Mouse (Mus musculus): Measurements from ENCODE around the gene Ccl6. TPM values are rescaled to one million over a fixed set of nuclear protein-coding genes. Genes with fewer than 3 reads are reported as not detected.
"Not testable (repeated sequence)": the region's sequence is repeated elsewhere in the genome, so short reads cannot be mapped to it uniquely, and the experiment has no call there.

Gene Ccl6
- polyA plus RNA-seq, 1 experiment from 2014 or later, result 0.81 TPM

GRCm38 (mm10) chr11:83569249-83569648, 23.6 kb downstream of the Ccl6 start:
- H3K27me3 ChIP-seq, result no peaks in the 10 kb centered on the region
- no peak overlapping the region for H3K9ac ChIP-seq
- no peak overlapping the region for H3K4me2 ChIP-seq (replicated peaks)
- no peak for ATAC-seq (ENCODE audit: low FRiP score)
- no peak overlapping the region for H3K4me3 ChIP-seq
- H3K4me1 ChIP-seq, result no peaks in the 10 kb centered on the region
- H3K27ac ChIP-seq, result no peak overlapping the region
- no peaks in the 10 kb centered on the region for H3K36me3 ChIP-seq
- no peaks in the 10 kb centered on the region for H3K9me3 ChIP-seq (replicated peaks)
- WGBS, result 94% methylated on average over 7 of the region's 7 CpGs

DNA sequence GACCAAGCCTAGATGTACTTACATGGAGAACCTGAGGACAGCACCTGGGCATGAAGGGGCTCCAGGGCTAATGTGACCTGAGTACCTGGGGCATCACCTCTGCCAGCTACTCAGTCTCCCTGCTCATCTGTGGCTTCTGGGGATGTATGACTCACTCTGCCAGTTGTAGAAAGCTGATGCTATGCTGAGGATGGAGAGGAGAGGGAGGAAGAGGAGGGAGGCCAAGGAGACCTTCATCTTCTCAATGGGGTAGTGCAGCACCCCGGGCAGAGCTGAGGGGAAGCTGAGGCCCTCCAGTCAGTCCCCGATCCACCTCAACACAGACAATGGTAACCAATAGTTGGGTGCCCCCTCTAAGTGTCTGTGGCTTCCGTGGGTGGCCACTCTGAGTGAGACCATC, 24.1 kb downstream of the Ccl6 start:
- WGBS, result 87% methylated on average over 3 of the region's 3 CpGs
- ATAC-seq (ENCODE audit: low FRiP score), result no peak

DNA sequence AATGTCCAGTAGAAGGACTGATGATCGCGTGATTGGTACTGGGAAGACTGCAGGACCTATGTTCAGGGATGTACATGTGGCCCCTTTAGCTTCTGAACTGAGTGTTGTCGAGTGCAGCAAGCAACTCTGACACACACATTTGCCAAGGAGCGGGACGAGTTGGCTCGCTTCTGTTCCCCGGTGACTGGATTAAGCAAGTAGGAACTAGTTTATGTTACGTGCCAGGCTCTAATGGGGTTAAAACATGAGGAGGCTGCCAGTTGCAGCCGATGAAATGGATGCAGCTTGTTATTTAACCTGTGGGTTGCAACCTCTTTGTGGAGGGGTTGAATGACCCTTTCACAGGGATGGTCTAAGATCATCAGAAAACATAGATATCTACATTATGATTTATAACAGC, 24.8 kb downstream of the Ccl6 start:
- no peak for ATAC-seq (ENCODE audit: low FRiP score)
- H3K4me3 ChIP-seq, result no peak overlapping the region
- 92% methylated on average over 9 of the region's 9 CpGs for WGBS

More for the DNA sequence above, 24.1 kb downstream of the Ccl6 start:
- no peaks in the 10 kb centered on the region for H3K4me1 ChIP-seq
- H3K9ac ChIP-seq, result no peak overlapping the region
- H3K4me3 ChIP-seq, result no peak overlapping the region
- H3K4me2 ChIP-seq (replicated peaks), result no peak overlapping the region
- H3K27ac ChIP-seq, result no peak overlapping the region
- no peaks in the 10 kb centered on the region for H3K36me3 ChIP-seq
- H3K9me3 ChIP-seq (replicated peaks), result no peaks in the 10 kb centered on the region
- H3K27me3 ChIP-seq, result no peaks in the 10 kb centered on the region

GRCm38 (mm10) chr11:83567311-83567710, 25.6 kb downstream of the Ccl6 start:
- H3K4me1 ChIP-seq, result no peaks in the 10 kb centered on the region
- no peak overlapping the region for H3K27ac ChIP-seq
- ATAC-seq (ENCODE audit: low FRiP score), result no peak
- no peak overlapping the region for H3K4me3 ChIP-seq
- H3K4me2 ChIP-seq (replicated peaks), result no peak overlapping the region
- H3K9me3 ChIP-seq (replicated peaks), result no peaks in the 10 kb centered on the region
- 73% methylated on average over 7 of the region's 7 CpGs for WGBS
- no peak overlapping the region for H3K9ac ChIP-seq
- H3K27me3 ChIP-seq, result no peaks in the 10 kb centered on the region
- H3K36me3 ChIP-seq, result no peaks in the 10 kb centered on the region

More for the DNA sequence above, 24.8 kb downstream of the Ccl6 start:
- no peaks in the 10 kb centered on the region for H3K9me3 ChIP-seq (replicated peaks)
- H3K27ac ChIP-seq, result no peak overlapping the region
- H3K4me1 ChIP-seq, result no peaks in the 10 kb centered on the region
- no peak overlapping the region for H3K9ac ChIP-seq
- H3K36me3 ChIP-seq, result no peaks in the 10 kb centered on the region
- H3K27me3 ChIP-seq, result no peaks in the 10 kb centered on the region
- no peak overlapping the region for H3K4me2 ChIP-seq (replicated peaks)

- no peaks in the 10 kb centered on the region for H3K4me1 ChIP-seq
- H3K27me3 ChIP-seq, result no peaks in the 10 kb centered on the region
- H3K9me3 ChIP-seq (replicated peaks), result no peaks in the 10 kb centered on the region
- H3K4me3 ChIP-seq, result no peak overlapping the region
- no peaks in the 10 kb centered on the region for H3K36me3 ChIP-seq
- no peak overlapping the region for H3K4me2 ChIP-seq (replicated peaks)
- ATAC-seq (ENCODE audit: low FRiP score), result no peak
- H3K9ac ChIP-seq, result no peak overlapping the region
- H3K27ac ChIP-seq, result no peak overlapping the region
Observed at GRCm38 (mm10) chr11:83566617-83567016, 26.3 kb downstream of the Ccl6 start.

- no peak for ATAC-seq (ENCODE audit: low FRiP score)
- WGBS, result 83% methylated on average over 2 of the region's 2 CpGs
Observed at GRCm38 (mm10) chr11:83563754-83564153, 29.1 kb downstream of the Ccl6 start.

GRCm38 (mm10) chr11:83562311-83562887, 30.5 kb downstream of the Ccl6 start:
- Histone ChIP-seq H3K9me3 (replicated peaks) (no peaks in the 10 kb centered on the region), H3K9ac (no peak overlapping the region), H3K4me3 (no peak overlapping the region), H3K27ac (no peak overlapping the region), H3K4me1 (no peaks in the 10 kb centered on the region), H3K4me2 (replicated peaks) (no peak overlapping the region), H3K27me3 (no peaks in the 10 kb centered on the region), H3K36me3 (no peaks in the 10 kb centered on the region)
- WGBS, result 72% methylated on average over 6 of the region's 6 CpGs
- ATAC-seq (ENCODE audit: low FRiP score), result no peak

More at GRCm38 (mm10) chr11:83563754-83564153, 29.1 kb downstream of the Ccl6 start:
- Histone ChIP-seq H3K9me3 (replicated peaks) (no peaks in the 10 kb centered on the region), H3K36me3 (no peaks in the 10 kb centered on the region), H3K27me3 (no peaks in the 10 kb centered on the region), H3K4me2 (replicated peaks) (no peak overlapping the region), H3K9ac (no peak overlapping the region), H3K4me3 (no peak overlapping the region), H3K27ac (no peak overlapping the region), H3K4me1 (no peaks in the 10 kb centered on the region)

GRCm38 (mm10) chr11:83560405-83560804, 32.5 kb downstream of the Ccl6 start:
- ATAC-seq (ENCODE audit: low FRiP score), result no peak
- Histone ChIP-seq H3K4me2 (replicated peaks) (no peak overlapping the region), H3K27me3 (no peaks in the 10 kb centered on the region), H3K27ac (no peak overlapping the region), H3K9ac (no peak overlapping the region), H3K4me1 (peaks cover 7% of the 10 kb centered on the region), H3K36me3 (no peaks in the 10 kb centered on the region), H3K9me3 (replicated peaks) (no peaks in the 10 kb centered on the region), H3K4me3 (no peak overlapping the region)
- WGBS, result 79% methylated on average over 6 of the region's 6 CpGs

DNA sequence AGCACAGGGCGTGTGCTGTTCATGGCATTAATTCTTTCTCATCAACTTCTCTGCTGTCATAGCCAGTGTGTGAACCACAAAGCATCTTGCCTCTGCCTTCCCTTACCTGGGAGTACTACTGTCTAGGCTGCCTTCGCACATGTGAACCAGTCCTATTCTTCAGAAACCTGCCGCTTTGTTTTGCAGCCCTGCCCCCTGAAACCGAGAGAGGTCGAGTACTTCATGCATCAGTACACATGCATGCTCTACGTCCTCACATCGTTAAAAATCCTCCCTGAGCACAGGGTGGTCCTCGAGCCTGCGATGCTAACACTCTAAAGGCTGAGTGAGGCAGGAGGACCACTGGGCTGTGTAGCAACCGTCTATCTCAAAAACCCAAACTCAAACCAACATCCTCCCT, 35.8 kb downstream of the Ccl6 start:
- WGBS, result 55% methylated on average over 10 of the region's 10 CpGs
- peaks cover 7% of the 10 kb centered on the region for H3K4me1 ChIP-seq
- no peaks in the 10 kb centered on the region for H3K36me3 ChIP-seq
- ATAC-seq (ENCODE audit: low FRiP score), result peak; percentile 26; the same call in 1 of the 2 replicates
- no peak overlapping the region for H3K27ac ChIP-seq
- no peak overlapping the region for H3K9ac ChIP-seq
- no peaks in the 10 kb centered on the region for H3K9me3 ChIP-seq (replicated peaks)
- no peak overlapping the region for H3K4me3 ChIP-seq
- H3K4me2 ChIP-seq (replicated peaks), result no peak overlapping the region
- no peaks in the 10 kb centered on the region for H3K27me3 ChIP-seq

DNA sequence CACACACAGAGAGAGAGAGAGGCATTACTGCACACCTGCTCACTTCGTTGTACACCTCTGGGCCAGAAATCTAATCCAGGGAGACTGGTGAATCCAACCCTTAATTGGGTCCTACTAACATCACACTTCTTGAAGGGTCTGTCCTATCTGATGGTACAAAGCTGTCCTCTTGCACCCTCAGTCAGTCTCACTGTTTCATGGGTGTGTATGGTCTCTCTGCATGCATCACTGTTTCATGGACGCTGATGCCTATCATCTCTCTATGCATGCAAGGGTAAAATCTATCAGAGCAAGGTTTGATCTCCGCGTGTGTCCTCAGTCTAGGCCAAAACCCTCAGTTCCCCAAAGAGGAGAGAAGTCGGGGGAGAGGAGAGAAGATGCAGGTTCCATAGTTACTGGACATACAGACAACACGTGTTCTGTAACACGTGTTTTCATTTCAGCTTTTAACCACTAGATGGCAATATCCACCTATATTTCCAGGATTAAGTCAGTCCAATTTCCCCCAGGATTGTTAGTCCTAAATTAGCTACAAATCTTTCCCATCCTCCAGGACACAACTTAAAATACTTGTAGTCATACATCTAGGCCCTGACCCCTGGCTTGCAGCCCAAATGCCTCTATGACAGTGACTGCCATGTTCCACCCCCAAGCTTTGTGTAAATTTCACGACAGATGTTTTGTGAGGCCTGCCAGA, 36.7 kb downstream of the Ccl6 start:
- no peak overlapping the region for H3K4me2 ChIP-seq (replicated peaks)
- no peak overlapping the region for H3K4me3 ChIP-seq
- H3K4me1 ChIP-seq, result peaks cover 7% of the 10 kb centered on the region
- H3K9me3 ChIP-seq (replicated peaks), result no peaks in the 10 kb centered on the region
- WGBS, result 30% methylated on average over 8 of the region's 8 CpGs
- H3K27ac ChIP-seq, result no peak overlapping the region
- ATAC-seq (ENCODE audit: low FRiP score), result 0 out of 2 replicates have a peak, but pooled peaks have one; percentile 16
- H3K36me3 ChIP-seq, result no peaks in the 10 kb centered on the region
- no peaks in the 10 kb centered on the region for H3K27me3 ChIP-seq
- peak overlapping the region; percentile 39; the same call in 1 of the 2 replicates for H3K9ac ChIP-seq

DNA sequence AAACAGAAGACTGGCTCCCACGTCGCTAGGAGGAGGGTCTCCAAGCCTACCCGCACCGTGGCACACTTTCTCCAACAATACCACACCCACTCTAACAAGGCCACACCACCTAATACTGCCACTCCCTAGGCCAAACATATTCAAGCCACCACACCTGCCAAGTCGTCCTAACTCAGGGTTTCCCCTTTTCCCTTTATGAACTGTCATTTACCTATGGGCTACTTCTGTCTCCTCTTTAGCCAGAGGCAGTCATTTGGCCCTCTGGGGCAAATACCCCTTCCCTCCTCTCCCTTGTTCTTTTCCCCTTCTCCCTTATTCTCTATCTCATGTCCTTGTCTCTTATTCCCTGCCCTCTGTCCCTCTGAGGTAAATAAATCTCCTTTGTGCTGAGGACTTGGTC, 41.2 kb downstream of the Ccl6 start:
- Histone ChIP-seq H3K9me3 (replicated peaks) (no peaks in the 10 kb centered on the region), H3K9ac (no peak overlapping the region), H3K4me1 (peaks cover 2% of the 10 kb centered on the region), H3K36me3 (no peaks in the 10 kb centered on the region), H3K27me3 (no peaks in the 10 kb centered on the region), H3K4me3 (no peak overlapping the region), H3K27ac (no peak overlapping the region), H3K4me2 (replicated peaks) (no peak overlapping the region)
- WGBS, result 86% methylated on average over 5 of the region's 5 CpGs
- no peak for ATAC-seq (ENCODE audit: low FRiP score)

- not testable (repeated sequence) for H3K27ac ChIP-seq; H3K4me1 ChIP-seq; H3K36me3 ChIP-seq; ATAC-seq (ENCODE audit: low FRiP score); H3K27me3 ChIP-seq; H3K4me2 ChIP-seq (replicated peaks); H3K9me3 ChIP-seq (replicated peaks); H3K9ac ChIP-seq; H3K4me3 ChIP-seq
- 89% methylated on average over 6 of the region's 7 CpGs for WGBS
Observed at GRCm38 (mm10) chr11:83551037-83551436, 41.9 kb downstream of the Ccl6 start.

DNA sequence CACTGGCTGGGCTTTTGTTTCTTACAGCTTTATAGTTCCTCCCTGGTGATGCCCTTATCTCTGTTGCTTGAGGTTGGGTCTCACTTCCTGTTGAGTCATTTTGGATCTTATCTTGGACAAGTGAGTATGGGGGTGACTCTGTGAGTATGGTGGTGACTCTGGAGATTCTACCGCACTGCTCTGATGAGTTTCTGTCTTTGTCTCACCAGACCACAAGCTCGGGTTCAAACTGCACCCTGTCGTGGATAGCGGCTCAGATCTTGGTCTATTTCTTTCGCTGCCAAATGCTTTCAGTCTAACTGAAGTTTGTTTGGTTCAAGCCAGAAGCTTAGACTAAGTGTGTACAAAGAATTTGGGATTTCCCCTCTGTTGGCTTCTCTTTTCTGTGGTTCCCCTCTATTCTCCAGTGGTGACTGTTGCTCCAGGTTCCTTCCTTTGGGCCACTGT, 42.7 kb downstream of the Ccl6 start:
- Histone ChIP-seq H3K9me3 (replicated peaks) (no peaks in the 10 kb centered on the region), H3K4me3 (no peak overlapping the region), H3K4me1 (no peaks in the 10 kb centered on the region), H3K4me2 (replicated peaks) (no peak overlapping the region), H3K9ac (no peak overlapping the region), H3K27me3 (no peaks in the 10 kb centered on the region), H3K36me3 (no peaks in the 10 kb centered on the region), H3K27ac (no peak overlapping the region)
- ATAC-seq (ENCODE audit: low FRiP score), result no peak
- 94% methylated on average over 5 of the region's 5 CpGs for WGBS
